Mouse (Mus musculus) layer of hippocampus, adult 2 months (tissue): ENCODE data around the gene Zcchc9. TPM values are rescaled to one million over a fixed set of nuclear protein-coding genes. Genes with fewer than 3 reads are reported as not detected.
"Not testable (repeated sequence)": the region's sequence is repeated elsewhere in the genome, so short reads cannot be mapped to it uniquely, and the experiment has no call there.

Experiments
- DNase-seq, 2 experiments: peaks; one replicate each; pipeline ENCODE4 v3.0.0; 2022; ENCODE audit warnings: low spot score in 2 of 2
- H3K27ac ChIP-seq: fragments of 200-600 bp; 2 replicates; pipeline ENCODE4 v1.8.1; 2022
- H3K4me3 ChIP-seq: fragments of 200-600 bp; 2 replicates; pipeline ENCODE4 v1.8.1; 2022; ENCODE audit warnings: mild to moderate bottlenecking
- CTCF ChIP-seq: fragments of 200-600 bp; conservative IDR thresholded peaks from 2 replicates; pipeline ENCODE4 v1.8.1; 2022; ENCODE audit warnings: antibody characterized with exemption, mild to moderate bottlenecking, moderate library complexity
- total RNA-seq, 2 experiments: library from RNA; stranded (reverse); gene quantifications; 2 replicates each; pipeline ENCODE4 v1.2.3; 2021

The Zcchc9 gene
- total RNA-seq, 2 experiments from 2014 or later = 14.1 to 16.0 TPM

GRCm38 (mm10) chr13:91795593-91795992 is 11.9 kb downstream of the Zcchc9 start:
- no peak overlapping the region for H3K4me3 ChIP-seq
- DNase-seq = no peak
- TF ChIP-seq CTCF = no peak
- H3K27ac ChIP-seq = no peak overlapping the region

GRCm38 (mm10) chr13:91794926-91795436 is 12.5 kb downstream of the Zcchc9 start:
- H3K27ac ChIP-seq = no peak overlapping the region
- TF ChIP-seq CTCF = no peak
- no peak overlapping the region for H3K4me3 ChIP-seq
- no peak for DNase-seq

- no peak overlapping the region for H3K4me3 ChIP-seq
- no peak for DNase-seq
- no peak overlapping the region for H3K27ac ChIP-seq
- TF ChIP-seq CTCF = no peak
Observed at GRCm38 (mm10) chr13:91792035-91792434, 15.5 kb downstream of the Zcchc9 start.

GRCm38 (mm10) chr13:91779892-91780291 is 27.6 kb downstream of the Zcchc9 start:
- no peak for TF ChIP-seq CTCF
- no peak overlapping the region for H3K4me3 ChIP-seq
- no peak overlapping the region for H3K27ac ChIP-seq
- no peak for DNase-seq

DNA sequence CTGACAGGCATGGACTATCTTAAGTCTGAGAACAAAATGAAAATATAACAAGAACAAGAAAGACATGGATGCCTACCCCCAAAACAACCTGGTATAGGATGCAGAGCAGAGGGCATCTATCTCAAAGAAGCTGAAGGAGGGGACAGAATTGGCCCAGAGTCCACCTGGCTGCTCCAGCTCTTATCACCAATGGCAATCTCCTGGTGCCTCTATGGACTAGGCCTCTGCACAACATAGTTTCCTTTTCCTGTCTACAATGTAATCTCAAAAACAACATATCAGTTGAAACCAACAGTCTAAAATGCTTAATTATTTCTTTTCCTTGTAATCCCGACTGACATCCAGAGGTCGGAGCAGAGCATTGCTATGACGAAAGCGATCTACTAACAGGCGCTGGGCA is 29.4 kb downstream of the Zcchc9 start:
- no peak overlapping the region for H3K4me3 ChIP-seq
- no peak overlapping the region for H3K27ac ChIP-seq
- DNase-seq = no peak
- TF ChIP-seq CTCF = no peak

DNA sequence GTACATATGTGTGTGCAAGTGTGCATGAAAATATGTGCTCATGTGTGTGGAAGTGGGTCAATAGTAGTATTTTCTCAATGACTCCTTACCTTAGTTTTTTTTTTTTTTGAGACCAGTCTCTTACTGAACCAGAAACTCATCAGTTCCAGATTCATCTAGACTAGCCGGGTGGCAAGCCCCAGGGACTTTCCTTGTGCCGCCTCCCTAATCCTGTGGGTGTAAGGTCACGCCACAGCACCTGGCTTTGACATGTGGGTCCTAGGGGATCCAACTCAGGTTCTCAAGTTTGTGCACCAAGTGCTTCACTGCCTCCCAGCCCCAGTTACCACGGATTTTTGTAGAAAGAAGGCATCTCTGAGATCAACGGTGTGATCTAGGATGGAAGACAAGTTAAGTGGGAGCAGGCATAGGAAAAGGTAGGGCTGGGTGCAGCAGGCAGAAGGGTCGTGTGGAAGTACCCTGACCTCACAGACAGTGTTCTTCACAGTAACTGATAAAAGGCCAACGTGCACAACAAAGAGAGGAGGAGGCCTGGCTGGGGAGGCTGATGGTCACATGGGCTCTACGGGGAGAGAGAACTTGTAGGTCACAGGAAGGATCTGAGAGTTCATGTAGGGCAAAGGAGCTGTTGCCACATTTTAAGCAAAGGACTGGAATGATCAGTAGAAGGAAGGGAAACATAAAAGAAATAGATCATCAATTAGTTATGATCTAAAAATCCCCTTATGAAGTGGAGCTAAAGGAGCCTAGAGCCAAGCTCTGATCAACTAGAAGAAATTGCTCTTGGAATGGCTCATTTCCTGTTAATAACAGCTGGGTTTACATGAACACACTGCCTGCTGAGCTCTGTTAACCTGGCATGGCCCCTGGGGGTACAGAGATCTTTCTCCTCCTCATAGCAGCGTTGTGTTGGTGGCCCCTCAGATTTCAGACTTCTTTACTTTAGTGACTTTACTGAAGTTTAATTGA is 38.5 kb downstream of the Zcchc9 start:
- no peak for TF ChIP-seq CTCF
- Histone ChIP-seq H3K27ac (no peak overlapping the region), H3K4me3 (no peak overlapping the region)
- DNase-seq = no peak

- TF ChIP-seq CTCF = no peak
- Histone ChIP-seq H3K4me3 (no peak overlapping the region), H3K27ac (no peak overlapping the region)
- no peak for DNase-seq
Observed at GRCm38 (mm10) chr13:91765627-91766026, 41.9 kb downstream of the Zcchc9 start.

- DNase-seq, H3K27ac ChIP-seq, H3K4me3 ChIP-seq: not testable (repeated sequence)
Observed at GRCm38 (mm10) chr13:91763654-91764053, 43.9 kb downstream of the Zcchc9 start.

- no peak overlapping the region for H3K4me3 ChIP-seq
- DNase-seq = no peak
- TF ChIP-seq CTCF = no peak
- H3K27ac ChIP-seq = no peak overlapping the region
Observed at GRCm38 (mm10) chr13:91761654-91762445, 45.7 kb downstream of the Zcchc9 start.

DNA sequence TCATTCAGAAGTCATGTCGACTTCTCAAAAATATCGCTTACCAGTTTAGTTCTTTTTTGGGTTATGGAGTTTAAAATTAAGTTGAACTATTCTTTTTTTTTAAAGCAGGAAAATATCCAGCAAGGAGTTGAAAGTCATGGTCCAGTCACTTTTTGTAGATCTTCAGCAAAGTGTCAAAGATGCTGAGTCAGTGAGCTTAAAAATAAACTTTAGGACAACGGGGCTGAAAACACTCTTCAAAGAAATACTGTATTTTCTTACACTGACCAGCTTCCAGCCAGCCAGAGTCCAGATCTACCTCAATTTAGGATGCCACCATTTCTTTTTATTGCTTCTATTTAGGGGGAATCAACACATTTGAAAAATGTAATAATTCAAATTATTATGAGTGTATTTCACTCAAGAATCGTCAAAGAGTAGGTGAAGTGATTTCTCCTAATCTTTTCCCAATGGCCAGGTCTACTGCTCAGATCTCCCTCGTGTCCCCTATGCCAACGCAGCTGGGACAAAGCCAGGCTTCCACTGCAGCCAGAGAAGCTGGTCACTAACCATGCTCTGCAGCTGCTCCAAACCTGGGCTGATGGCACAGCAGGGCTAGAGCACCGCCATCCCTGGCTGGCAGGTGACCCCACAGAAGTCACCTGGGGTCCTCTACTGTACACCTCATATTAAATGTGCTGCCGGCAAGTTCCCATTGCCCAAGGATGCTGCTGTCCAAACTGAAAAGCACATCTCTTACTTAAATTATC is 47.0 kb downstream of the Zcchc9 start:
- H3K27ac ChIP-seq = no peak overlapping the region

DNA sequence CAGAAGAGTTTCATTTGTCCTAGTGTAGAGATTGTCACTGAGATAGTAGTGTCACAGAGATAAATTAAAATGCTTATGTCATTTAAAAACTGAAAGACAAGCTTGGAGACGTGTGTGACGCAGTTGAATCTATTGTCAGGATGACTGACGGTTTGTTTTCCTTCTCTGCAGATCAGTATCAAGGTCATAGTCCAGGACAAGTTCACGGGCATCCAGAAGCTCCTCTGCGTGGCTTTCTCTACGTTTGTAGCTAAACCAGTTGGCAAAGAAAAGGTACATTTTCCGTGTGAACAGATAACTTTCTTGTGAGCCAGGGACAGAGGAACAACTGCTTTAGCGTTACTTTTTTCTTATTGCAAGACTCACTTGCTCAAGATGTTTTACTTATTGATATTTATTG is 47.7 kb downstream of the Zcchc9 start:
- DNase-seq = no peak
- no peak for TF ChIP-seq CTCF
- no peak overlapping the region for H3K4me3 ChIP-seq
- H3K27ac ChIP-seq = no peak overlapping the region

More for the DNA sequence above, 47.0 kb downstream of the Zcchc9 start:
- no peak for TF ChIP-seq CTCF
- H3K4me3 ChIP-seq = no peak overlapping the region
- DNase-seq = no peak

DNA sequence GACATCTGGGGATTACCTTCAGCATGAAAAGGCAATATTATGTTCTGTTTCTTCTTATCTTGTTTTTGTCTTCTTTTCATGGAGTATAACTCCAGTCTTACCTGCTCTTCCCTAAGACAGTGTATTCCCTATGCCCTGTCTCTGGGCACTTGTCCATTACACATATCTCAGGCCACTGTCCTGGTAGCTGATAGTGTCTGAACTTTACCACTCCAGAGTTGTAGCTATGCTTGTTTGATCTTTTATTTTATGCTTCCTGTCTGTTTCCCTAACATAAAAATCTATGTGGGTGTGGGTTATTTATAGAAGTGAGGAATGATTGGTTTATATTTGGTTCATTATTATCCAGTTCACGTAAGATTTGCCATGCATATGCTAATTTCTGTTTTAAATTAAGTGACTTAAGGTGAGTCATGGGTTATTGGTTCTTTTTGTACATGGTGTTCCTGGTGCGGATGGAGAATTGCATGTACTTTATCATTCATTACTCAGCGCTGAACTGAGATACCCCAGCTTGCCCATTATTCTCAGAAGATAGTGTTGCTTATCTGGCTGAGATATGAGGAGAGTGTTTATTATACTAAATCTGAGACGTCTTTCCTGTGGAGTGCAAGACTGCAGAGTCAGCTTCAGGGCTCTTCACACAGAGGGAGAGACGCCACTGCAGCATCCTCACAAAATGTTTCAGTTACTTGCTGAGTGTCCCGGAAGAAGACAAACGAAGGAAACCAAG is 49.0 kb downstream of the Zcchc9 start:
- no peak for TF ChIP-seq CTCF
- no peak for DNase-seq
- no peak overlapping the region for H3K4me3 ChIP-seq

More for the DNA sequence above, 49.0 kb downstream of the Zcchc9 start:
- no peak overlapping the region for H3K27ac ChIP-seq
